Mouse (Mus musculus): ENCODE measurements around the gene Sh2d3c.

GRCm38 (mm10) chr2:32700966-32701743 is 19.7 kb upstream of the Sh2d3c start:
- no peak for TF ChIP-seq POLR2AphosphoS2 (IDR thresholded peaks at IDR 0.05; ENCODE audit: insufficient read length, low read depth)
- TF ChIP-seq POLR2A (IDR thresholded peaks at IDR 0.05; ENCODE audit: insufficient read length, low read depth): no peak
- TF ChIP-seq TCF12 (IDR thresholded peaks at IDR 0.05; ENCODE audit: insufficient read depth, poor library complexity, severe bottlenecking): no peak
- no peak for TF ChIP-seq MAX (IDR thresholded peaks at IDR 0.05; ENCODE audit: low read depth)

All from myocyte (in vitro differentiated cells).